Mouse (Mus musculus): ENCODE data around the gene Lrrc32.

Lrrc32 gene

GRCm38 (mm10) chr7:98488398-98489130 is 519 bp upstream of the Lrrc32 start:
- no peak for DNase-seq (ENCODE audit: low spot score in 2 of 2)

- DNase-seq (ENCODE audit: low spot score in 2 of 2) = no peak
Measured at GRCm38 (mm10) chr7:98489623-98490084, 571 bp downstream of the Lrrc32 start.

GRCm38 (mm10) chr7:98490328-98490727 is 1.2 kb downstream of the Lrrc32 start:
- no peak for DNase-seq (ENCODE audit: low spot score in 2 of 2)

- DNase-seq (ENCODE audit: low spot score in 2 of 2) = no peak
Measured at GRCm38 (mm10) chr7:98490911-98491310, 1.8 kb downstream of the Lrrc32 start.

GRCm38 (mm10) chr7:98491451-98492200 is 2.5 kb downstream of the Lrrc32 start:
- no peak for DNase-seq (ENCODE audit: low spot score in 2 of 2)

- DNase-seq (ENCODE audit: low spot score in 2 of 2) = no peak
Measured at GRCm38 (mm10) chr7:98492331-98492730, 3.2 kb downstream of the Lrrc32 start.

- no peak for DNase-seq (ENCODE audit: low spot score in 2 of 2)
Measured at GRCm38 (mm10) chr7:98493307-98493706, 4.2 kb downstream of the Lrrc32 start.

- no peak for DNase-seq (ENCODE audit: low spot score in 2 of 2)
Measured at GRCm38 (mm10) chr7:98493901-98494480, 4.9 kb downstream of the Lrrc32 start.

GRCm38 (mm10) chr7:98495591-98495990 is 6.5 kb downstream of the Lrrc32 start:
- DNase-seq (ENCODE audit: low spot score in 2 of 2) = no peak

GRCm38 (mm10) chr7:98497451-98497850 is 8.4 kb downstream of the Lrrc32 start:
- no peak for DNase-seq (ENCODE audit: low spot score in 2 of 2)

GRCm38 (mm10) chr7:98498101-98498500 is 9.0 kb downstream of the Lrrc32 start:
- no peak for DNase-seq (ENCODE audit: low spot score in 2 of 2)

- no peak for DNase-seq (ENCODE audit: low spot score in 2 of 2)
Measured at GRCm38 (mm10) chr7:98498656-98499560, 9.8 kb downstream of the Lrrc32 start.

- no peak for DNase-seq (ENCODE audit: low spot score in 2 of 2)
Measured at GRCm38 (mm10) chr7:98499561-98500292, 10.6 kb downstream of the Lrrc32 start.

GRCm38 (mm10) chr7:98500470-98500869 is 11.4 kb downstream of the Lrrc32 start:
- no peak for DNase-seq (ENCODE audit: low spot score in 2 of 2)

GRCm38 (mm10) chr7:98501078-98501477 is 12.0 kb downstream of the Lrrc32 start:
- DNase-seq (ENCODE audit: low spot score in 2 of 2) = no peak

GRCm38 (mm10) chr7:98502921-98503320 is 13.8 kb downstream of the Lrrc32 start:
- no peak for DNase-seq (ENCODE audit: low spot score in 2 of 2)

- DNase-seq (ENCODE audit: low spot score in 2 of 2) = no peak
Measured at GRCm38 (mm10) chr7:98503951-98504647, 15.0 kb downstream of the Lrrc32 start.

GRCm38 (mm10) chr7:98504726-98505314 is 15.7 kb downstream of the Lrrc32 start:
- no peak for DNase-seq (ENCODE audit: low spot score in 2 of 2)

GRCm38 (mm10) chr7:98505664-98506063 is 16.6 kb downstream of the Lrrc32 start:
- DNase-seq (ENCODE audit: low spot score in 2 of 2) = no peak

Measured in frontal cortex, postnatal 14 days (tissue).